Mouse (Mus musculus) hindbrain, embryonic 10.5 days (tissue): ENCODE measurements around the gene Bricd5. TPM values are rescaled to one million over a fixed set of nuclear protein-coding genes. Genes with fewer than 3 reads are reported as not detected.

Experiments used
- DNase-seq: peaks from one replicate; pipeline ENCODE4 v3.0.0-alpha.2; 2017; ENCODE audit warnings: low spot score
- H3K27ac ChIP-seq: fragments of 300-500 bp; sonication (generic); 2 replicates; pipeline ENCODE4 v1.5.1; 2016; ENCODE audit warnings: mild to moderate bottlenecking, moderate library complexity
- H3K27me3 ChIP-seq: fragments of 300-500 bp; sonication (generic); 2 replicates; pipeline ENCODE4 v1.6.1; 2016; ENCODE audit warnings: mild to moderate bottlenecking; ENCODE audit not compliant: poor library complexity, insufficient read depth, severe bottlenecking
- H3K36me3 ChIP-seq: fragments of 300-500 bp; sonication (generic); 2 replicates; pipeline ENCODE4 v1.6.1; 2016; ENCODE audit warnings: mild to moderate bottlenecking, moderate library complexity
- H3K4me1 ChIP-seq: fragments of 300-500 bp; sonication (generic); replicated peaks from 2 replicates; pipeline ENCODE4 v1.6.1; 2016; ENCODE audit warnings: mild to moderate bottlenecking
- H3K4me3 ChIP-seq: fragments of 300-500 bp; sonication (generic); 2 replicates; pipeline ENCODE4 v1.5.1; 2016; ENCODE audit warnings: mild to moderate bottlenecking, moderate library complexity
- H3K9me3 ChIP-seq: fragments of 300-500 bp; sonication (generic); 2 replicates; pipeline ENCODE4 v1.6.1; 2016; ENCODE audit warnings: mild to moderate bottlenecking, moderate library complexity
- WGBS: fragments of 180-500 bp; shearing (Covaris S2); methylation state at CpG from one replicate; pipeline ENCODE4 v1.1.7; 2016; 5-methylcytosine and 5-hydroxymethylcytosine counted together
- polyA plus RNA-seq: library from polyadenylated mRNA; unstranded; fragments of >200 nt; fragmentation: Nextera tagmentation; extraction: Ambion mirVana; gene quantifications from 2 replicates; pipeline ENCODE4 v1.2.1, GENCODE M21; 2016

The Bricd5 gene
- polyA plus RNA-seq, 1 experiment from 2014 or later: 0.61 TPM

GRCm38 (mm10) chr17:24502208-24502607 is 28.5 kb downstream of the Bricd5 start:
- WGBS: 49% methylated on average over 11 of the region's 11 CpGs
- peaks cover 98% of the 10 kb centered on the region for H3K36me3 ChIP-seq
- H3K9me3 ChIP-seq: no peaks in the 10 kb centered on the region

GRCm38 (mm10) chr17:24504085-24504484 is 30.4 kb downstream of the Bricd5 start:
- DNase-seq: no peak
- Histone ChIP-seq H3K27ac (no peak overlapping the region), H3K4me3 (no peak overlapping the region), H3K4me1 (peaks cover 14% of the 10 kb centered on the region), H3K27me3 (peaks cover 12% of the 10 kb centered on the region), H3K36me3 (peaks cover 98% of the 10 kb centered on the region), H3K9me3 (no peaks in the 10 kb centered on the region)
- WGBS: 93% methylated on average over 10 of the region's 10 CpGs

More at GRCm38 (mm10) chr17:24502208-24502607, 28.5 kb downstream of the Bricd5 start:
- Histone ChIP-seq H3K27ac (no peak overlapping the region; the same call in 1 of the 2 replicates), H3K4me1 (peaks cover 12% of the 10 kb centered on the region), H3K4me3 (0 out of 2 replicates have a peak overlapping the region, but pooled peaks have one; percentile 2), H3K27me3 (peaks cover 9% of the 10 kb centered on the region)
- DNase-seq: peak; percentile 27

- Histone ChIP-seq H3K9me3 (no peaks in the 10 kb centered on the region), H3K27me3 (peaks cover 12% of the 10 kb centered on the region), H3K36me3 (peaks cover 99% of the 10 kb centered on the region), H3K4me1 (peaks cover 14% of the 10 kb centered on the region), H3K27ac (no peak overlapping the region), H3K4me3 (no peak overlapping the region)
- DNase-seq: no peak
- 88% methylated on average over 30 of the region's 30 CpGs for WGBS
These were observed 31.7 kb downstream of the Bricd5 start for GRCm38 (mm10) chr17:24505286-24505955.

- Histone ChIP-seq H3K36me3 (peaks cover 99% of the 10 kb centered on the region), H3K9me3 (no peaks in the 10 kb centered on the region), H3K4me1 (peaks cover 14% of the 10 kb centered on the region), H3K4me3 (peak overlapping the region; percentile 27; the same call in 1 of the 2 replicates), H3K27ac (peak overlapping the region; percentile 50), H3K27me3 (peaks cover 12% of the 10 kb centered on the region)
- no peak for DNase-seq
- WGBS: 27% methylated on average over 36 of the region's 36 CpGs
These were observed 32.8 kb downstream of the Bricd5 start for GRCm38 (mm10) chr17:24506332-24507070.

- H3K4me1 ChIP-seq: peaks cover 14% of the 10 kb centered on the region
- H3K36me3 ChIP-seq: peaks cover 99% of the 10 kb centered on the region
- 52% methylated on average over 19 of the region's 19 CpGs for whole genome bisulfite sequencing
- DNase-seq: no peak
- no peaks in the 10 kb centered on the region for H3K9me3 ChIP-seq
- peaks cover 12% of the 10 kb centered on the region for H3K27me3 ChIP-seq
- H3K27ac ChIP-seq: no peak overlapping the region; the same call in 1 of the 2 replicates
- peak overlapping the region; percentile 27; the same call in 1 of the 2 replicates for H3K4me3 ChIP-seq
These were observed 33.5 kb downstream of the Bricd5 start for GRCm38 (mm10) chr17:24507129-24507664.

GRCm38 (mm10) chr17:24507806-24508460 is 34.2 kb downstream of the Bricd5 start:
- peaks cover 99% of the 10 kb centered on the region for H3K36me3 ChIP-seq

GRCm38 (mm10) chr17:24513609-24514008 is 39.9 kb downstream of the Bricd5 start:
- H3K9me3 ChIP-seq: no peaks in the 10 kb centered on the region
- H3K36me3 ChIP-seq: peaks cover 100% of the 10 kb centered on the region
- no peak overlapping the region for H3K4me3 ChIP-seq
- H3K4me1 ChIP-seq: no peaks in the 10 kb centered on the region
- H3K27ac ChIP-seq: peak overlapping the region; percentile 16; the same call in 1 of the 2 replicates
- no peaks in the 10 kb centered on the region for H3K27me3 ChIP-seq
- 63% methylated on average over 5 of the region's 5 CpGs for WGBS
- peak; percentile 57 for DNase-seq

More at GRCm38 (mm10) chr17:24507806-24508460, 34.2 kb downstream of the Bricd5 start:
- no peak overlapping the region for H3K4me3 ChIP-seq
- no peaks in the 10 kb centered on the region for H3K9me3 ChIP-seq
- DNase-seq: no peak
- H3K27me3 ChIP-seq: peaks cover 12% of the 10 kb centered on the region
- 82% methylated on average over 12 of the region's 12 CpGs for WGBS
- peaks cover 14% of the 10 kb centered on the region for H3K4me1 ChIP-seq
- H3K27ac ChIP-seq: no peak overlapping the region

GRCm38 (mm10) chr17:24514270-24515257 is 40.9 kb downstream of the Bricd5 start:
- H3K9me3 ChIP-seq: no peaks in the 10 kb centered on the region
- H3K36me3 ChIP-seq: peaks cover 100% of the 10 kb centered on the region
- no peak for DNase-seq
- no peak overlapping the region for H3K4me3 ChIP-seq
- no peak overlapping the region for H3K27ac ChIP-seq
- H3K27me3 ChIP-seq: no peaks in the 10 kb centered on the region
- WGBS: 91% methylated on average over 24 of the region's 24 CpGs
- no peaks in the 10 kb centered on the region for H3K4me1 ChIP-seq

GRCm38 (mm10) chr17:24520450-24520849 is 46.8 kb downstream of the Bricd5 start:
- H3K4me3 ChIP-seq: no peak overlapping the region
- H3K9me3 ChIP-seq: no peaks in the 10 kb centered on the region
- no peaks in the 10 kb centered on the region for H3K4me1 ChIP-seq
- no peak for DNase-seq
- 89% methylated on average over 4 of the region's 4 CpGs for WGBS
- H3K27ac ChIP-seq: no peak overlapping the region
- H3K36me3 ChIP-seq: peaks cover 87% of the 10 kb centered on the region
- H3K27me3 ChIP-seq: no peaks in the 10 kb centered on the region

- no peaks in the 10 kb centered on the region for H3K27me3 ChIP-seq
- H3K9me3 ChIP-seq: no peaks in the 10 kb centered on the region
- H3K27ac ChIP-seq: no peak overlapping the region
- 91% methylated on average over 2 of the region's 2 CpGs for WGBS
- peaks cover 56% of the 10 kb centered on the region for H3K36me3 ChIP-seq
- no peak for DNase-seq
- H3K4me3 ChIP-seq: no peak overlapping the region
- peaks cover 26% of the 10 kb centered on the region for H3K4me1 ChIP-seq
These were observed 51.0 kb downstream of the Bricd5 start for GRCm38 (mm10) chr17:24524734-24525133.
